ENCODE assay signal across 8 mouse cellular contexts in genomic region chr8:119909944-119910546, GRCm38 (mm10). TPM values are rescaled to one million over a fixed set of nuclear protein-coding genes. Genes with fewer than 3 reads are reported as not detected.
DNase-seq lines count a peak whose midpoint lies in the region; ATAC-seq and TF ChIP-seq lines count a peak whose summit lies in the region.

Usp10 (plus strand) TSS chr8:119910360.

- H3K4me1 ChIP-seq in neural tube, embryonic 11.5 days (ENCODE audit: control insufficient read depth, insufficient read depth, low read length): peaks cover 22% of the 10 kb centered on the region
- no peaks in the 10 kb centered on the region; the same call in none of the 2 replicates for H3K4me1 ChIP-seq in bone marrow, adult 2 months (ENCODE audit: control insufficient read depth, insufficient read depth, low read length)
- H3K4me1 ChIP-seq in intestine, embryonic 14.5 days (replicated peaks; ENCODE audit: control insufficient read depth, insufficient read depth, low read length): peaks cover 30% of the 10 kb centered on the region
- peaks cover 55% of the 10 kb centered on the region for H3K4me1 ChIP-seq in megakaryocyte, embryonic 14.5 days

- H3K4me3 ChIP-seq in neural tube, embryonic 11.5 days (ENCODE audit: low read depth, low read length): peak within 1 kb of the TSS; percentile 89
- H3K4me3 ChIP-seq in bone marrow, adult 2 months (replicated peaks; ENCODE audit: control insufficient read depth, low read depth, low read length): peak within 1 kb of the TSS; percentile 97
- H3K4me3 ChIP-seq in intestine, embryonic 14.5 days (ENCODE audit: low read depth, low read length): peak within 1 kb of the TSS; percentile 84
- H3K4me3 ChIP-seq in megakaryocyte, embryonic 14.5 days (replicated peaks): peak within 1 kb of the TSS; percentile 99

- H3K4me2 ChIP-seq in neural tube, embryonic 11.5 days (ENCODE audit: low read depth): peak within 1 kb of the TSS; percentile 76
- peak within 1 kb of the TSS; percentile 67 for H3K4me2 ChIP-seq in intestine, embryonic 14.5 days (ENCODE audit: low read length)

- DNase-seq in neural tube, embryonic 11.5 days (ENCODE audit: low spot score): no peak
- DNase-seq in neural tube, embryonic 10.5 days (ENCODE audit: extremely low spot score, low spot score): no peak
- no peak for DNase-seq in gastrocnemius, postnatal 10 days
- DNase-seq in intestine, embryonic 14.5 days (ENCODE audit: low spot score): no peak
- DNase-seq in cerebellum, adult 18-20 months: no peak
- DNase-seq in yolk sac, embryonic 10.5 days (ENCODE audit: low spot score): no peak

- peak within 1 kb of the TSS; percentile 80 for H3K27ac ChIP-seq in neural tube, embryonic 11.5 days (ENCODE audit: low read depth, low read length)
- H3K27ac ChIP-seq in bone marrow, adult 2 months (ENCODE audit: control insufficient read depth, insufficient read depth, low read depth, low read length, poor library complexity): peak within 1 kb of the TSS; percentile 95
- H3K27ac ChIP-seq in intestine, embryonic 14.5 days (ENCODE audit: low read depth): peak within 1 kb of the TSS; percentile 89

- no peaks in the 10 kb centered on the region for H3K36me3 ChIP-seq in neural tube, embryonic 11.5 days (ENCODE audit: control insufficient read depth, insufficient read depth, low read length)
- H3K36me3 ChIP-seq in intestine, embryonic 14.5 days (ENCODE audit: control insufficient read depth, insufficient read depth, low read length): no peaks in the 10 kb centered on the region
- no peaks in the 10 kb centered on the region for H3K36me3 ChIP-seq in megakaryocyte, embryonic 14.5 days (replicated peaks; ENCODE audit: low read length)

- H3K9me3 ChIP-seq in neural tube, embryonic 11.5 days (ENCODE audit: control insufficient read depth, low read length): no peaks in the 10 kb centered on the region
- H3K9me3 ChIP-seq in intestine, embryonic 14.5 days (ENCODE audit: control insufficient read depth, low read length): no peaks in the 10 kb centered on the region
- H3K9me3 ChIP-seq in megakaryocyte, embryonic 14.5 days: no peaks in the 10 kb centered on the region

- TF ChIP-seq CTCF in bone marrow, adult 2 months (IDR thresholded peaks at IDR 0.05; ENCODE audit: control insufficient read depth, insufficient read depth, low read length): no peak

- ATAC-seq in neural tube, embryonic 11.5 days (ENCODE audit: insufficient read depth, low FRiP score, low TSS enrichment): no peak
- peak; percentile 20; the same call in 1 of the 2 replicates for ATAC-seq in intestine, embryonic 14.5 days (replicated peaks; ENCODE audit: low FRiP score, low TSS enrichment, low read depth)

- 31% methylated on average over 13 of the region's 13 CpGs for WGBS in neural tube, embryonic 11.5 days
- WGBS in bone marrow, adult 2 months: 21% methylated on average over 13 of the region's 13 CpGs
- 25% methylated on average over 13 of the region's 13 CpGs for WGBS in intestine, embryonic 14.5 days

- H3K9ac ChIP-seq in neural tube, embryonic 11.5 days (ENCODE audit: low read length): peak within 1 kb of the TSS; percentile 92
- peak within 1 kb of the TSS; percentile 91 for H3K9ac ChIP-seq in intestine, embryonic 14.5 days (ENCODE audit: low read length)

- H3K27me3 ChIP-seq in neural tube, embryonic 11.5 days (ENCODE audit: control insufficient read depth, insufficient read depth, low read length): no peaks in the 10 kb centered on the region
- no peaks in the 10 kb centered on the region for H3K27me3 ChIP-seq in intestine, embryonic 14.5 days (replicated peaks; ENCODE audit: control insufficient read depth, insufficient read depth, low read length)
- H3K27me3 ChIP-seq in megakaryocyte, embryonic 14.5 days (replicated peaks): peaks cover 20% of the 10 kb centered on the region

- TF ChIP-seq POLR2A in bone marrow, adult 2 months (IDR thresholded peaks at IDR 0.05; ENCODE audit: borderline replicate concordance, control insufficient read depth, low read depth, low read length): no peak

RNA-seq across cellular contexts. Expression of gene Usp10, which starts in this region (rescaled TPM):
- 154 and 181 TPM in 2 replicates for polyA plus RNA-seq in neural tube, embryonic 11.5 days (2014; fragmentation: Nextera tagmentation; extraction: Ambion mirVana)
- polyA plus RNA-seq in bone marrow, adult 2 months (2011; ENCODE audit: insufficient read depth, insufficient read length, low replicate concordance, missing spikeins): 85.2 and 133 TPM in 2 replicates
- total RNA-seq in gastrocnemius, postnatal 10 days (2021): 10 to 100 TPM; 57.4 to 65.4 TPM
- 136 and 144 TPM in 2 replicates for polyA plus RNA-seq in intestine, embryonic 14.5 days (2014; fragmentation: Nextera tagmentation; extraction: Ambion mirVana)
- 15.0 and 19.0 TPM in 2 replicates for polyA plus RNA-seq in megakaryocyte, embryonic 14.5 days (2012; ENCODE audit: insufficient read depth, low replicate concordance)
